Mouse (Mus musculus) right cerebral cortex, postnatal 14 days (tissue): ENCODE data around the gene Socs7.

ENCODE experiments used
- DNase-seq: peaks from one replicate; pipeline ENCODE4 v3.0.0; 2022

Socs7 gene

GRCm38 (mm10) chr11:97419540-97419900, 57.2 kb downstream of the Socs7 start:
- DNase-seq, result no peak

GRCm38 (mm10) chr11:97422507-97422906, 60.2 kb downstream of the Socs7 start:
- DNase-seq, result no peak

GRCm38 (mm10) chr11:97424092-97424692, 61.8 kb downstream of the Socs7 start:
- DNase-seq, result no peak

- DNase-seq, result no peak
Measured at GRCm38 (mm10) chr11:97424802-97425201, 62.5 kb downstream of the Socs7 start.

- peak; percentile 59 for DNase-seq
Measured at GRCm38 (mm10) chr11:97427794-97428725, 65.7 kb downstream of the Socs7 start.

GRCm38 (mm10) chr11:97428726-97429077, 66.4 kb downstream of the Socs7 start:
- DNase-seq, result no peak

GRCm38 (mm10) chr11:97429615-97430014, 67.3 kb downstream of the Socs7 start:
- no peak for DNase-seq

- no peak for DNase-seq
Measured at GRCm38 (mm10) chr11:97432015-97432414, 69.7 kb downstream of the Socs7 start.

- DNase-seq, result no peak
Measured at GRCm38 (mm10) chr11:97432983-97433539, 70.7 kb downstream of the Socs7 start.

GRCm38 (mm10) chr11:97434121-97434520, 71.8 kb downstream of the Socs7 start:
- no peak for DNase-seq

- DNase-seq, result no peak
Measured at GRCm38 (mm10) chr11:97434704-97435454, 72.5 kb downstream of the Socs7 start.

GRCm38 (mm10) chr11:97435808-97436491, 73.6 kb downstream of the Socs7 start:
- DNase-seq, result no peak

- peak; percentile 78 for DNase-seq
Measured at GRCm38 (mm10) chr11:97437745-97438144, 75.4 kb downstream of the Socs7 start.

GRCm38 (mm10) chr11:97438868-97439267, 76.5 kb downstream of the Socs7 start:
- DNase-seq, result no peak

- no peak for DNase-seq
Measured at GRCm38 (mm10) chr11:97439935-97440334, 77.6 kb downstream of the Socs7 start.

GRCm38 (mm10) chr11:97440441-97440881, 78.1 kb downstream of the Socs7 start:
- DNase-seq, result no peak

- peak; percentile 43 for DNase-seq
Measured at GRCm38 (mm10) chr11:97441036-97441657, 78.8 kb downstream of the Socs7 start.

- no peak for DNase-seq
Measured at GRCm38 (mm10) chr11:97441658-97442125, 79.3 kb downstream of the Socs7 start.

GRCm38 (mm10) chr11:97442891-97443675, 80.7 kb downstream of the Socs7 start:
- DNase-seq, result no peak

GRCm38 (mm10) chr11:97445596-97445995, 83.2 kb downstream of the Socs7 start:
- DNase-seq, result no peak

- DNase-seq, result no peak
Measured at GRCm38 (mm10) chr11:97445999-97446511, 83.7 kb downstream of the Socs7 start.
